Mouse (Mus musculus) liver, embryonic 11.5 days (tissue): ENCODE measurements around the gene Ccdc158. TPM values are rescaled to one million over a fixed set of nuclear protein-coding genes. Genes with fewer than 3 reads are reported as not detected.

Experiments
- ATAC-seq: fragments of 200-750 bp; cut with Nextera tagmentation; replicated peaks from 2 replicates; pipeline ENCODE4 v1.8.0; 2017; ENCODE audit warnings: moderate number of reproducible peaks, mild to moderate bottlenecking, moderate TSS enrichment, moderate library complexity; ENCODE audit not compliant: low FRiP score
- DNase-seq: peaks from one replicate; pipeline ENCODE4 v3.0.0-alpha.2; 2017; ENCODE audit warnings: low spot score
- H3K27ac ChIP-seq: fragments of 300-500 bp; sonication (generic); 2 replicates; pipeline ENCODE4 v1.5.1; 2014; ENCODE audit warnings: mild to moderate bottlenecking, low read depth, low read length, control low read depth
- H3K27me3 ChIP-seq: fragments of 300-500 bp; sonication (generic); replicated peaks from 2 replicates; pipeline ENCODE4 v1.6.1; 2014; ENCODE audit warnings: low read length, mixed read lengths; ENCODE audit not compliant: control insufficient read depth, insufficient read depth
- H3K36me3 ChIP-seq: fragments of 300-500 bp; sonication (generic); 2 replicates; pipeline ENCODE4 v1.6.1; 2014; ENCODE audit warnings: mild to moderate bottlenecking, low read length, moderate library complexity, mixed read lengths; ENCODE audit not compliant: control insufficient read depth, insufficient read depth
- H3K4me1 ChIP-seq: fragments of 300-500 bp; sonication (generic); replicated peaks from 2 replicates; pipeline ENCODE4 v1.6.1; 2014; ENCODE audit warnings: low read length, mixed read lengths; ENCODE audit not compliant: control insufficient read depth, insufficient read depth
- H3K4me2 ChIP-seq: fragments of 300-500 bp; sonication (generic); 2 replicates; pipeline ENCODE4 v1.6.1; 2014; ENCODE audit warnings: mild to moderate bottlenecking, control low read depth, moderate library complexity
- H3K4me3 ChIP-seq: fragments of 300-500 bp; sonication (generic); 2 replicates; pipeline ENCODE4 v1.5.1; 2014; ENCODE audit warnings: low read depth, low read length, control low read depth
- H3K9ac ChIP-seq: fragments of 300-500 bp; sonication (generic); 2 replicates; pipeline ENCODE4 v1.6.1; 2014; ENCODE audit warnings: low read depth, low read length, control low read depth
- H3K9me3 ChIP-seq: fragments of 300-500 bp; sonication (generic); 2 replicates; pipeline ENCODE4 v1.6.1; 2016; ENCODE audit warnings: low read length, inconsistent platforms, mixed read lengths; ENCODE audit not compliant: control insufficient read depth
- WGBS: fragments of 180-500 bp; shearing (Covaris S2); extraction: QIAGEN DNeasy Blood & Tissue Kit; methylation state at CpG from one replicate; pipeline ENCODE4 v1.1.7; 2014; 5-methylcytosine and 5-hydroxymethylcytosine counted together
- polyA plus RNA-seq: library from polyadenylated mRNA; unstranded; fragments of >200 nt; fragmentation: Nextera tagmentation; extraction: Ambion mirVana; gene quantifications from 2 replicates; pipeline ENCODE4 v1.2.1, GENCODE M21; 2014

Ccdc158 gene
- polyA plus RNA-seq, 1 experiment from 2014 or later = 0.47 TPM

DNA sequence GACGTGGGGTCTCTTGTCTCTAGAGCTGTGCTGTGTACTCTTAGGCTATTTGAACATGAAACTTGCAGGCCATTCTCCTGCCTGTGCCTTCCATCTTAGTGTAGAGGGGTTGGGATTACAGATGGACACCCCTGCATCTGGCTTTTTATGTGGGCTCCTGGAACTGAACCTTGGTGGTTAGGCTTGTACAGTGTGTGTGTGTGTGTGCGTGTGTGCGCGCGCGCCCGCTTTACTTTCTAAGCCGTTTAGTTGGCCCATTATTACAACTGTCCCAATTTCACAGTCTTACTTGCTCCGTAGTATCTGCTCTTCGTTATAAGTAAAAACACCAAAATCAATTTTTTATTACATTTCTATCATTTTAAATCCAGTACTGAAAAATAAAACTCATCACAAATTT lies 6.8 kb upstream of the Ccdc158 start:
- Histone ChIP-seq H3K36me3 (no peaks in the 10 kb centered on the region), H3K27me3 (peaks cover 27% of the 10 kb centered on the region), H3K4me2 (no peak overlapping the region), H3K4me1 (no peaks in the 10 kb centered on the region), H3K4me3 (no peak overlapping the region), H3K9ac (no peak overlapping the region), H3K9me3 (no peaks in the 10 kb centered on the region), H3K27ac (no peak overlapping the region)
- ATAC-seq (no peak), DNase-seq (no peak)
- WGBS = 88% methylated on average over 10 of the region's 10 CpGs

DNA sequence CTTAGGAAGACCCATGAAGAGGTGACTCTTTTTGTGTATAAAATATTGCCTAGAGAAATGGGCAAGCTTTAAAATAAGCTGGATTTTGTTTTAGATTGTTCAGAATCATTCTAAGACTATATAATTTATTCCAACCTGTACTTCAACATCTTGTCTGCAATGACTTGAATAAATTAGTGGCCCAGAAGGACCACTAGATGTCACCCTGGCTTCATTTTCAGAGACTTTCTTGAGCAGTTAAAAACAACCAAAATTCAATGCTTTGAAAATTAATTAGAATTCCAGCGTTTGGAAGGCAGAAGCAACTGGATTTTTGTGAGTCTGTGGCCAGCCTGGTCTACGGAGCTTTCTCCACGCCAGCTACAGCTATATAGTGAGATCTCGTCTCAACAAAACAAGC lies 4.4 kb upstream of the Ccdc158 start:
- H3K9me3 ChIP-seq = no peaks in the 10 kb centered on the region
- H3K4me1 ChIP-seq = no peaks in the 10 kb centered on the region; the same call in 1 of the 2 replicates
- H3K27me3 ChIP-seq = peaks cover 25% of the 10 kb centered on the region
- no peak for DNase-seq
- H3K36me3 ChIP-seq = no peaks in the 10 kb centered on the region
- no peak for ATAC-seq
- WGBS = 30% methylated on average over 4 of the region's 4 CpGs
- no peak overlapping the region for H3K9ac ChIP-seq
- no peak overlapping the region for H3K27ac ChIP-seq
- H3K4me2 ChIP-seq = no peak overlapping the region
- no peak overlapping the region for H3K4me3 ChIP-seq

DNA sequence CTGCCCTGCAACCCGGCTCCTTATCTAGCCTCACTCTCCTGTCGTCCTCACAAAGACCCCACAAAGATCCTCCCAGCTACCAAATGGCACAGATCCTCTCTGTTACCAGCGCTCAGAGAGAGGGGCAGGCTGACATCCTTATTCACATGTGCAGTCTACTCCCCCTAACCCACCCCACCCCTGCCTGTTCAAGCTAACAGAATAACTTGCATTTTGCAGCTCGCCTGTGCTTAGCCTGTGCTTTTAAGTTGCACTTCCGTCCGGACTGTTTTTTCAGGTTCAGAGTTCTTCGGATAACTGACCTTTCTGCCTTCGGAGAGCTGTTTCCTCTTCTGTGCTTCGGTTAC lies 476 bp upstream of the Ccdc158 start:
- H3K9me3 ChIP-seq = no peaks in the 10 kb centered on the region
- no peaks in the 10 kb centered on the region; the same call in 1 of the 2 replicates for H3K4me1 ChIP-seq
- 5% methylated on average over 9 of the region's 9 CpGs for WGBS
- no peak for ATAC-seq
- no peaks in the 10 kb centered on the region; the same call in 1 of the 2 replicates for H3K27me3 ChIP-seq
- H3K36me3 ChIP-seq = no peaks in the 10 kb centered on the region
- no peak for DNase-seq
- no peak overlapping the region for H3K27ac ChIP-seq
- peak overlapping the region; percentile 42 for H3K4me3 ChIP-seq
- H3K9ac ChIP-seq = no peak overlapping the region
- peak overlapping the region; percentile 66 for H3K4me2 ChIP-seq

DNA sequence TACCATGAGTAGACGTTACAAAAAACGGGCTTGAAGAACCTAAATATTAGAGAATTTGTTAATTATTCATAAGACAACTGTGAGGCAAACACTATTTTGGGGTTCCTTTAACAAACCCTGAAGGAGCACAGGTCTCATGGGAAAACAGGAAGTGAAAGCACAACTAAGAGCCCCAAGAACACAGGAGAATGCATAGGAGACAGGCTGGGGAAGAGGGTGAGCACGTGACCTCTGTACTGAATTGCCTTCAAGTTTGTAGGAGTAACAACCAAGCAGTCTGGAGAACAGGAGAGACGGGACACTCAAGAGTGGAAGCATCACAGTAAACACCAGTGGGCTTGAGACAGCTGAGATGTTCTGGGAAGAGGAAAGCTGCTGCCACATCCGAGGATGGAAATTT lies 8.2 kb downstream of the Ccdc158 start:
- no peak overlapping the region for H3K4me2 ChIP-seq
- no peaks in the 10 kb centered on the region for H3K4me1 ChIP-seq
- H3K36me3 ChIP-seq = no peaks in the 10 kb centered on the region
- no peaks in the 10 kb centered on the region for H3K27me3 ChIP-seq
- no peak overlapping the region for H3K4me3 ChIP-seq
- no peak for ATAC-seq
- 72% methylated on average over 5 of the region's 5 CpGs for WGBS
- H3K27ac ChIP-seq = no peak overlapping the region
- H3K9ac ChIP-seq = no peak overlapping the region
- no peak for DNase-seq
- H3K9me3 ChIP-seq = no peaks in the 10 kb centered on the region

DNA sequence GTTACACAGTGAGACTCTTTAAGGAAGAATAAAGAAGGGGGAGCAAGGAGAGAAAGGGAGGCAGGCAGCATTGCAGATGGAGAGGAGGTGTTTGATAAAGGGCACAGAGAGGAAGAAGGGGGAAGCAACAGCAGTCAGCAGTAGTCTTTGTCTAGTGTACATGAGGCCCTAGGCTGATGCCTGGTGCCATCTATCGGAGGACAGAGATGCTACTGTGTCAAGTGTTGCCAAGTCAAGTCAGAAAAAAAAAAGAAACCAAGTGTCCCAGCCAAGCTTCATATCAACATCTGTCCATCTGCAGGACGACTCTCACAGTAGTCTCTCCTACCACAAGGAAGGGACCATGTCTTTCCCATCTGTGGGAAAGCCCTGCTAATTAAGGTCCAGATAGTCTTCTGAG lies 10.8 kb downstream of the Ccdc158 start:
- Histone ChIP-seq H3K4me3 (no peak overlapping the region), H3K9me3 (no peaks in the 10 kb centered on the region), H3K36me3 (no peaks in the 10 kb centered on the region), H3K27me3 (no peaks in the 10 kb centered on the region), H3K4me1 (no peaks in the 10 kb centered on the region), H3K4me2 (no peak overlapping the region), H3K27ac (no peak overlapping the region), H3K9ac (no peak overlapping the region)
- ATAC-seq (no peak), DNase-seq (no peak)
- 66% methylated on average over 2 of the region's 2 CpGs for WGBS

DNA sequence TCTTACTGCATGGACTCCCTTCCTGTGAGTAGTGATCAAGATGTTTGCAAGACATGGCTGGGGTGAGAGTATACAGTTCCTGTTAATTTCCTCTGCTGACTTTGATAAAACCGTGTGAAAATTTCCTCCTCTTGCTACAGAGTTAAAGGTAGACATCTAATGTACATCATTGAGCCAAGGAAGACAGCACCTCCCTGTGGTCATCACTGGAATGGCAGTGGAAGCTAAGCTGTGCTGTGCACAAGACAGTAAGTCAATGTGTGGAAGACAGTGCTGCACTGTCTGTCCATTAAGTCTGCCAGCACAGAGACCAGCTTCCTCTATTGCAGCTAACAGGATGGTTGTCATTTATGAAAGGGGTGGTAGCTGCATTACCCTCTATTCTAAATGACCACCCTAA lies 18.8 kb downstream of the Ccdc158 start:
- 14% methylated on average over 1 of the region's 1 CpGs for WGBS
- peak; percentile 44 for DNase-seq
- H3K9me3 ChIP-seq = no peaks in the 10 kb centered on the region

DNA sequence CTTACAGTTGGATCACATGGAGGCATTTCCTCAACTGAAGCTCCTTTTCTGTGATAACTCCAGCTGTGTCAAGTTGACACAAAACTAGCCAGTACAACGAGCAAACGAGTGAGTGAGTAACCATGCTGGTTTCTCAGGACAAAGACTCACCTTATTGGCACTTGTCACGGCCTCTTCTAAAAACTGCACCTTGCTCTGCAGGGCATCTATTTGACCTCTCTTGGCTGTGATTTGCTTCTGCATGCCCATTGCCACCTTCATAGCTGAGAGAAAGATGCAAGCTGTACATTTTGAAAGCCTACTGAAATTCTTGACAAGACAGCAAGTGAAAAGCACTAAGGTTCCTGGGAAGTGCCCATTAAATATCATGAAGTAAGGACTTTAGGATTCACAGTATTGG lies 34.2 kb downstream of the Ccdc158 start:
- Histone ChIP-seq H3K36me3 (no peaks in the 10 kb centered on the region), H3K9ac (no peak overlapping the region), H3K27ac (no peak overlapping the region), H3K9me3 (no peaks in the 10 kb centered on the region), H3K4me2 (no peak overlapping the region), H3K27me3 (no peaks in the 10 kb centered on the region), H3K4me1 (no peaks in the 10 kb centered on the region), H3K4me3 (no peak overlapping the region)
- ATAC-seq (no peak), DNase-seq (no peak)
- WGBS = 86% methylated on average over 3 of the region's 3 CpGs

More for the DNA sequence above, 18.8 kb downstream of the Ccdc158 start:
- no peaks in the 10 kb centered on the region for H3K36me3 ChIP-seq
- no peaks in the 10 kb centered on the region for H3K27me3 ChIP-seq
- no peaks in the 10 kb centered on the region for H3K4me1 ChIP-seq
- no peak for ATAC-seq
- no peak overlapping the region for H3K4me3 ChIP-seq
- H3K9ac ChIP-seq = no peak overlapping the region
- H3K4me2 ChIP-seq = no peak overlapping the region
- H3K27ac ChIP-seq = no peak overlapping the region

DNA sequence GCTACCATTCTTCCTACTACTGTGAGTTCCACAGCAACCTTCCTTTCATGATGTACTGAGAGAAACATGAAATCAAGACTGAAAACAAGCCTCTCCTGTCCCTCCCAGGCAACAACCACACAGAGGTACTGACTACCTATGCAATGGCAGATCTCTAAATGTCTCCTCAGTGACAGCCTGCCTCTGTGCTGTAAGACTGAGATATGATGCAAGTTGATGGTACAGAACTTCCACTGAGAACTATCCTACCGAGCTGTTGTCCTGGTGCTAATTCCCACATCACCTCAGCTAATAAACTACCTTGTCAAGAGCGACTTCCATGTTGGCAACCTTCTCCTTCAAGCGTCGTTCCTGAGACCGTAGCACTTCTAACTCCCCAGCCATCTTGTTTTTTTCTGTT lies 39.2 kb downstream of the Ccdc158 start:
- 79% methylated on average over 5 of the region's 5 CpGs for WGBS
- no peaks in the 10 kb centered on the region for H3K9me3 ChIP-seq
- no peaks in the 10 kb centered on the region for H3K27me3 ChIP-seq
- H3K36me3 ChIP-seq = no peaks in the 10 kb centered on the region
- no peaks in the 10 kb centered on the region for H3K4me1 ChIP-seq
- no peak overlapping the region for H3K27ac ChIP-seq
- no peak overlapping the region for H3K4me2 ChIP-seq
- ATAC-seq = no peak
- H3K4me3 ChIP-seq = no peak overlapping the region
- H3K9ac ChIP-seq = no peak overlapping the region
- no peak for DNase-seq

DNA sequence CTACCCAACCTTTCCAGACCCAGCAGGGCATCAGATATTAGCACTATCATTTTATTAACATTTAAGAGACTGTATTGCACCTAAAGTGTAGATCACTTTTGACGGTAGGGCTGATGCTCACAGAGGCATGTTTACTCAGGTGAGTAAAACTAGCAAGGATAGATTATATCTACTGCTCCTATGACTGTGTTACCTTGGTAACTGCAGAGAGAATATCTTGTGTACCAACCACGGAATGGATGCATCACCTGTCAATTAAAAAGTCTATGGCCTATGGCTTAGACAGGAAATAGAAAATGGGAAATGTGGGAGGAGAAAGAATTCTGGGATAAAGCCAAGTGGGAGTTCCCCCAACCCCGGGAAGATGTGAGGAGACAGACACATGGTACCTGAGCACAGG lies 40.2 kb downstream of the Ccdc158 start:
- Histone ChIP-seq H3K36me3 (no peaks in the 10 kb centered on the region), H3K4me1 (no peaks in the 10 kb centered on the region), H3K4me2 (no peak overlapping the region), H3K27me3 (no peaks in the 10 kb centered on the region), H3K4me3 (no peak overlapping the region), H3K9me3 (no peaks in the 10 kb centered on the region), H3K9ac (no peak overlapping the region), H3K27ac (no peak overlapping the region)
- ATAC-seq = no peak
- DNase-seq = no peak
- 68% methylated on average over 3 of the region's 3 CpGs for WGBS
